Mouse (Mus musculus) monocyte, adult 5-6 weeks (primary cell): ENCODE measurements at regions not wholly inside any gene's neighbourhood (a gene's known extent, or its start where the extent isn't known, plus 50 kb on each side); places are given as distances from the start of the nearest gene placed in this dataset.

Source experiments
- ATAC-seq: fragments of 153-309, 156-312 bp; replicated peaks from 2 replicates; pipeline ENCODE4 v1.8.0; 2017; ENCODE audit warnings: mild to moderate bottlenecking; ENCODE audit not compliant: low TSS enrichment, insufficient number of reproducible peaks, severe bottlenecking, poor library complexity, low FRiP score

- no peak for ATAC-seq
Observed at GRCm38 (mm10) chr13:39834521-39835245, 526.6 kb downstream of the Ofcc1 start.

- no peak for ATAC-seq
Observed at GRCm38 (mm10) chr13:39823965-39824555, 537.2 kb downstream of the Ofcc1 start.

GRCm38 (mm10) chr13:39823346-39823954, 537.8 kb downstream of the Ofcc1 start:
- ATAC-seq: no peak

GRCm38 (mm10) chr13:39774554-39774953, 586.7 kb downstream of the Ofcc1 start:
- ATAC-seq: no peak

- ATAC-seq: no peak
Observed at GRCm38 (mm10) chr13:39774111-39774510, 587.1 kb downstream of the Ofcc1 start.

- ATAC-seq: no peak
Observed at GRCm38 (mm10) chr13:39769228-39769627, 592.0 kb downstream of the Ofcc1 start.

GRCm38 (mm10) chr13:39766897-39767296, 594.4 kb downstream of the Ofcc1 start:
- ATAC-seq: no peak
